Mouse (Mus musculus) embryonic facial prominence, embryonic 14.5 days (tissue): Measurements from ENCODE around the gene Anp32b. TPM values are rescaled to one million over a fixed set of nuclear protein-coding genes. Genes with fewer than 3 reads are reported as not detected.
A peak's percentile ranks its signal among the peaks of the same experiment; 100 is the strongest.

Experiments
- ATAC-seq: fragments of 200-750 bp; cut with Nextera tagmentation; 2 replicates; pipeline ENCODE4 v1.8.0; 2017; ENCODE audit warnings: low read depth, moderate number of reproducible peaks, moderate TSS enrichment
- DNase-seq: peaks from one replicate; pipeline ENCODE4 v3.0.0-alpha.2; 2015; ENCODE audit warnings: low spot score
- H3K27ac ChIP-seq: fragments of 300-500 bp; sonication (generic); replicated peaks from 2 replicates; pipeline ENCODE4 v1.5.1; 2014; ENCODE audit warnings: low read depth, mild to moderate bottlenecking, low read length, moderate library complexity
- H3K27me3 ChIP-seq: fragments of 300-500 bp; sonication (generic); replicated peaks from 2 replicates; pipeline ENCODE4 v1.6.1; 2014; ENCODE audit warnings: low read length; ENCODE audit not compliant: control insufficient read depth, insufficient read depth
- H3K36me3 ChIP-seq: fragments of 300-500 bp; sonication (generic); 2 replicates; pipeline ENCODE4 v1.6.1; 2014; ENCODE audit warnings: low read length, mixed read lengths; ENCODE audit not compliant: control insufficient read depth, insufficient read depth
- H3K4me1 ChIP-seq: fragments of 300-500 bp; sonication (generic); 2 replicates; pipeline ENCODE4 v1.6.1; 2014; ENCODE audit warnings: antibody characterized with exemption, low read length; ENCODE audit not compliant: control insufficient read depth, insufficient read depth
- H3K4me2 ChIP-seq: fragments of 300-500 bp; sonication (generic); 2 replicates; pipeline ENCODE4 v1.6.1; 2014; ENCODE audit warnings: low read depth, mild to moderate bottlenecking, low read length, moderate library complexity, mixed read lengths
- H3K4me3 ChIP-seq: fragments of 300-500 bp; sonication (generic); 2 replicates; pipeline ENCODE4 v1.5.1; 2014; ENCODE audit warnings: low read depth, mild to moderate bottlenecking, low read length
- H3K9ac ChIP-seq: fragments of 300-500 bp; sonication (generic); 2 replicates; pipeline ENCODE4 v1.6.1; 2014; ENCODE audit warnings: low read depth, mild to moderate bottlenecking, low read length, moderate library complexity, mixed read lengths
- H3K9me3 ChIP-seq: fragments of 300-500 bp; sonication (generic); 2 replicates; pipeline ENCODE4 v1.6.1; 2016; ENCODE audit warnings: low read length; ENCODE audit not compliant: control insufficient read depth
- WGBS: fragments of 180-500 bp; shearing (Covaris S2); extraction: QIAGEN DNeasy Blood & Tissue Kit; methylation state at CpG from one replicate; pipeline ENCODE4 v1.1.7; 2014; 5-methylcytosine and 5-hydroxymethylcytosine counted together
- polyA plus RNA-seq: library from polyadenylated mRNA; unstranded; fragments of >200 nt; fragmentation: Nextera tagmentation; extraction: Ambion mirVana; gene quantifications from 2 replicates; pipeline ENCODE4 v1.2.1, GENCODE M21; 2014

Anp32b gene
- polyA plus RNA-seq, 1 experiment from 2014 or later: 238 TPM

GRCm38 (mm10) chr4:46450020-46450518 is 633 bp upstream of the Anp32b start:
- peaks cover 18% of the 10 kb centered on the region for H3K4me1 ChIP-seq
- WGBS: 29% methylated on average over 7 of the region's 7 CpGs
- H3K27ac ChIP-seq: peak overlapping the region; percentile 99
- DNase-seq (no peak), ATAC-seq (no peak)
- H3K36me3 ChIP-seq: no peaks in the 10 kb centered on the region
- no peaks in the 10 kb centered on the region for H3K9me3 ChIP-seq
- peak overlapping the region; percentile 92 for H3K4me3 ChIP-seq
- peak overlapping the region; percentile 95 for H3K9ac ChIP-seq
- peak overlapping the region; percentile 80 for H3K4me2 ChIP-seq
- no peaks in the 10 kb centered on the region for H3K27me3 ChIP-seq

GRCm38 (mm10) chr4:46451240-46451757 is 597 bp downstream of the Anp32b start:
- ATAC-seq: peak; percentile 31
- Histone ChIP-seq H3K4me1 (peaks cover 21% of the 10 kb centered on the region), H3K4me3 (peak overlapping the region; percentile 92), H3K27ac (peak overlapping the region; percentile 99), H3K36me3 (no peaks in the 10 kb centered on the region), H3K4me2 (peak overlapping the region; percentile 80; the same call in 1 of the 2 replicates), H3K9ac (peak overlapping the region; percentile 95), H3K9me3 (no peaks in the 10 kb centered on the region), H3K27me3 (no peaks in the 10 kb centered on the region)
- DNase-seq: peak; percentile 65
- 1% methylated on average over 12 of the region's 70 CpGs for WGBS

GRCm38 (mm10) chr4:46451758-46452480 is 1.2 kb downstream of the Anp32b start:
- peak overlapping the region; percentile 92 for H3K4me3 ChIP-seq
- H3K9me3 ChIP-seq: no peaks in the 10 kb centered on the region
- under 1% methylated on average over 32 of the region's 111 CpGs for WGBS
- DNase-seq (peak; percentile 83), ATAC-seq (peak; percentile 19)
- peaks cover 4% of the 10 kb centered on the region; the same call in 1 of the 2 replicates for H3K36me3 ChIP-seq
- H3K27ac ChIP-seq: peak overlapping the region; percentile 99
- H3K4me2 ChIP-seq: peak overlapping the region; percentile 80
- peaks cover 21% of the 10 kb centered on the region for H3K4me1 ChIP-seq
- H3K27me3 ChIP-seq: no peaks in the 10 kb centered on the region
- peak overlapping the region; percentile 95 for H3K9ac ChIP-seq

- Histone ChIP-seq H3K36me3 (peaks cover 4% of the 10 kb centered on the region; the same call in 1 of the 2 replicates), H3K4me2 (peak overlapping the region; percentile 80), H3K4me1 (peaks cover 21% of the 10 kb centered on the region), H3K27me3 (no peaks in the 10 kb centered on the region), H3K4me3 (peak overlapping the region; percentile 92), H3K9ac (peak overlapping the region; percentile 95), H3K27ac (peak overlapping the region; percentile 99), H3K9me3 (no peaks in the 10 kb centered on the region)
- ATAC-seq (no peak), DNase-seq (peak; percentile 91)
- under 1% methylated on average over 13 of the region's 19 CpGs for WGBS
These were observed 1.8 kb downstream of the Anp32b start for GRCm38 (mm10) chr4:46452481-46452850.

- Histone ChIP-seq H3K27me3 (no peaks in the 10 kb centered on the region), H3K4me2 (peak overlapping the region; percentile 80), H3K9ac (peak overlapping the region; percentile 95), H3K36me3 (peaks cover 8% of the 10 kb centered on the region; the same call in 1 of the 2 replicates), H3K4me3 (peak overlapping the region; percentile 92), H3K27ac (peak overlapping the region; percentile 99), H3K9me3 (no peaks in the 10 kb centered on the region), H3K4me1 (peaks cover 21% of the 10 kb centered on the region)
- whole genome bisulfite sequencing: 33% methylated on average over 13 of the region's 13 CpGs
- no peak for ATAC-seq
- no peak for DNase-seq
These were observed 2.4 kb downstream of the Anp32b start for GRCm38 (mm10) chr4:46452855-46453719.

GRCm38 (mm10) chr4:46454097-46454864 is 3.6 kb downstream of the Anp32b start:
- Histone ChIP-seq H3K27ac (no peak overlapping the region), H3K27me3 (no peaks in the 10 kb centered on the region), H3K9ac (no peak overlapping the region), H3K36me3 (peaks cover 8% of the 10 kb centered on the region; the same call in 1 of the 2 replicates), H3K4me2 (peak overlapping the region; percentile 80), H3K4me3 (no peak overlapping the region), H3K4me1 (peaks cover 21% of the 10 kb centered on the region), H3K9me3 (no peaks in the 10 kb centered on the region)
- DNase-seq: no peak
- ATAC-seq: no peak
- WGBS: 71% methylated on average over 5 of the region's 5 CpGs

GRCm38 (mm10) chr4:46456762-46457161 is 6.1 kb downstream of the Anp32b start:
- 65% methylated on average over 4 of the region's 4 CpGs for WGBS
- no peaks in the 10 kb centered on the region for H3K9me3 ChIP-seq
- peaks cover 21% of the 10 kb centered on the region for H3K4me1 ChIP-seq
- no peak for DNase-seq
- no peak overlapping the region for H3K4me2 ChIP-seq
- no peak overlapping the region for H3K4me3 ChIP-seq
- no peak overlapping the region for H3K9ac ChIP-seq
- H3K27me3 ChIP-seq: no peaks in the 10 kb centered on the region
- ATAC-seq: no peak
- H3K27ac ChIP-seq: no peak overlapping the region
- peaks cover 26% of the 10 kb centered on the region for H3K36me3 ChIP-seq

GRCm38 (mm10) chr4:46457186-46457585 is 6.5 kb downstream of the Anp32b start:
- H3K4me1 ChIP-seq: peaks cover 21% of the 10 kb centered on the region
- no peak overlapping the region for H3K9ac ChIP-seq
- no peak overlapping the region for H3K27ac ChIP-seq
- 94% methylated on average over 3 of the region's 3 CpGs for WGBS
- no peak overlapping the region for H3K4me2 ChIP-seq
- no peak for ATAC-seq
- H3K36me3 ChIP-seq: peaks cover 30% of the 10 kb centered on the region
- H3K9me3 ChIP-seq: no peaks in the 10 kb centered on the region
- DNase-seq: no peak
- H3K27me3 ChIP-seq: no peaks in the 10 kb centered on the region
- no peak overlapping the region for H3K4me3 ChIP-seq
